Mouse (Mus musculus): ENCODE results near the gene Duox1.

Gene Duox1

DNA sequence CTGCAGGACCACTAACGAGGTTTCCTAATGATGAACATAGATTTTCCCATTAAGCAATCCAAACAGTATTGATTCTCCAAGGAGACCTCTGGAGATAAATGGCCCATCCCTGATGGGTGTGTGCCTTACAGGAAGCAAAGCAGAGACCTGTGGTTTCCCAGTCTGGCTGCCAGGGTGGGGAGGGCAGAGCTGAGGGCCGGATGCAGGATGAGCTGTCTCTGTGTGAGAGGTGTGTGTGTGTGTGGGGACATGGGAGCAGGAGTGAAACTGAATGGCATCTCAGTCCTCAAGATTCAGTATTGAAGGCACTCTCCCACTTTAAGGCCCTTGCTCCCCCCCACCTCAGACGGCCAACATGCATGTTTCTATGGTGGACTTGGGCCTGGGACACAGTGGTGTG is 40.7 kb downstream of the Duox1 start:
- DNase-seq = peak; percentile 21 to 32

- peak in 1 of 2 experiments; percentile 13 for DNase-seq
These were observed 44.8 kb downstream of the Duox1 start for GRCm38 (mm10) chr2:122360310-122360709.

- DNase-seq = peak in 1 of 2 experiments; percentile 15
These were observed 45.7 kb downstream of the Duox1 start for GRCm38 (mm10) chr2:122361181-122361580.

- peak; percentile 54 to 66 for DNase-seq
These were observed 46.6 kb downstream of the Duox1 start for GRCm38 (mm10) chr2:122361868-122362621.

DNA sequence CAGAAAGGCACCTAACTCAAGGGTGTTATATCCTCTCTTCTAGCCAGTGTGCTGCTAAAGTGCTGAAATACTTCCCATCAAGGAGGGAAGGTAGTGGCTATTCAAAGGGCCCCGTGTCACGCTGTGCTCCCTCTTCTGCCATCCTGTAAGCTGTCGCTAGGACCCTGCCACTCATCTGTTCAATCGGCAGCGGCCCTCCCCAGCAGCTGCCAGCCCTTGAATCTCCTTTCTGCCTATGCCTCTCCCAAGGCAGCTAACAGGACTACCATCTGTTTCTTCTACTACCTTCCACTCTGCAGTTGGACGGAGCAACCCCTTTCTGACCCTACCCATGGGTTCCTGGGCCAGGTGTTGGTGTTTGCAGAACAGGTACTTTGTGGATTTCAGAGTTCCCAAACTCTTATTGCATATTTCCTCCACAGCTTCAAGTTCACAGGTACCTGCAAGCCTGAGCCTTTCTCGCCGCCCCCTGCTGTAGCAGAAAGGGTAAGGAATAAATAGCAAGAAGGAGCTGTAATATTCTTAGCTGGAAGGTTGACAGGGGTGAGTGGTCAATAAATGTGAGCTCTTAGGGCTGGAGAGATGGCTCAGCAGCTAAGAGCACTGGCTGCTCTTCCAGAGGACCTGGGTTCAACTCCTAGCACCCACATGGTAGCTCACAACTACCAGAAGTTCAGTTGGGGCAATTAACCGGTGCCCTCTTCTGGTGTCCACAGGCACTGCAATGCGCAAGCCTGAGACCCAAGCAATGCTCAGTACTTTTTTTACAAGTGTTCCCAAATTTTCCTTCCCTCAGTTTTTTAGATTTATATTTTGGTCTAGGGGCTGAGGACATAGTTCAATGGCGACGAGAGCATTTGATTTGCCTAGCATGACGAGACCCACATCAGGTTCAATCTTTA is 47.4 kb downstream of the Duox1 start:
- peak; percentile 29 to 35 for DNase-seq

GRCm38 (mm10) chr2:122364352-122364944 is 49.0 kb downstream of the Duox1 start:
- DNase-seq = no peak

DNA sequence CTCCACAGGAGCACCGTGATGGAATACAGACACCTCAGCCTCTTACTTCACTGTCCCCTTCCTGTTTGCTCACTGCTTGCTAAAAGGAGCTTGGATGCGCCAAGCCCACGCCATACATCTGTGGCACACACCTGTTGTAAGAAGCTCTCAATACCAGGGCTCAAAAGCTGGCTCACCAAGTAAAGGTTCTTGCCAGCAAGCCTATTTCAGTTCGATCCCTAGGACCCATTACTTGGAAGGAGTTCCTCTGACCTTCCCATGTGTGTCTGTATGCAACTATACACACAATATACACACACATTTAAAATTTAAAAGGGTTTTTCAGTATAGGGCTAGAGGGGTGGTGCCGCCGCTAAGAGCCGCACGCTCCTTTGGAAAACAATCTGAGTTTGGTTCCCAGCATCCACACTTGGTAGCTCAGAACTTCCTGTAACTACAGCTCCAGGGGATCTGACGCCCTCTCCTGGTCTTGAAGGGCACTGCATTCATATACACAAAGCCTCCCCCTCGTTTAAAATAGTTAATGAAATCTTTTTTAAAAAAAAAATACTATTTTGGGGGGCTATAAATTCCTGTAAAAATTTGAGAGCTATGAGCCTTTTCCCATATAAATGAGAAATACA is 49.9 kb downstream of the Duox1 start:
- peak in 1 of 2 experiments; percentile 50 for DNase-seq

DNA sequence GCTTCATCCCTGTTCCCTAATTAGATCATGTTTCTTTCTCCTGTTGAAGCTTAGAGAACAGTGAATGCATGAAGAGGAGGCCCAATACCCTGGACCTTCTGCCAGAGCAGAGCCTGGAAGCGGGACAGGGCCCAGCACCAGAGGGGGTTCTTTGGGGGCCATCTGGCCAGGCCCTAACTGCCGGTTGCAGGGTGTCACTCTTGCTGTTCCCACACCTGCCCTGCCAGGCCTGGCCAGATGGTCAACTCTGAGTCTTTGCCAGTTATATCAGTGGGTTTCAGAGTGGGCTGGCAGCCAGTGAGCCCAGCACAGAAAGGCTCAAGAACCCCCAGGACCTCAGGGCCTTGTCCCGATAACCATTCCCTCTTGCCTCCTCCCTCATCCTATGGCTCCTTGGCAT is 50.6 kb downstream of the Duox1 start:
- DNase-seq = peak; percentile 96 to 97

GRCm38 (mm10) chr2:122366706-122367105 is 51.2 kb downstream of the Duox1 start:
- DNase-seq = peak; percentile 70 to 73

DNA sequence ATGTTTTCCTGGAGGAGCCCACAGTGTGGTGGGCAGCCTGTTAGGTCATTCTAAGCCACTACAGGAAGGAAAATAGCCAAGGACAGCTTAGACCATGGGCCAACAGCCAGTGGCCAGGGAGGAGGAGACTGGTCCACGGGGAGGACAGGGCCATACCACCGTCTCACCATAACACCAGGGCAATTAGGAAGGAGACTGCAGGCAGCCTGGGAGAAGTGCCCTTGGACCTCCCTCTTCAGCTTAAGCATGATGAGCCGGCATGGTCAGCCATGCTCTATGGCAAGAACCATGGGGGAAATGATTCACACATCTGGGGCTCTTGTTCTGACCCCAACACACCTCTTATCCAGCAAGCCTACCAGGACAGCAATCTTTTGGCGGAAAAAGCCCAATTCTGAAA is 51.7 kb downstream of the Duox1 start:
- DNase-seq = peak; percentile 73 to 75

DNA sequence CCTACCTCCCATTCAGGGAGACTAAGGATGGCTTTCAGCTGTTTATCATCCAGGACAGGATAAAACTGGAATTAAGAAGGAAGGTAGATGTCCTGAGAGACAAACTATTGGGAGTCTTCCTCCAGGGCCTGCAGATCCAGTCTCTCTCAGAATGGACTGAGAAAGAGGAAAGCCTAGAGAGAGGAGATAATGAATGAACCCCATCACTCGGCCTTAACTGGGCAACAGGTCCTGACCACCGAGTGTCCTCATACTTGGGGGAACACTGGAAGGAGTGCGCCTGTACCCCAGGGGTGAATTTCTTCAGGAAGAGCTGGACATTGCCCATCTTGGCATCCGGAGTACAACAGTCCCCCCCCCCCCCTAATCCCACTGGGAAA is 52.2 kb downstream of the Duox1 start:
- DNase-seq = peak in 1 of 2 experiments; percentile 39

DNA sequence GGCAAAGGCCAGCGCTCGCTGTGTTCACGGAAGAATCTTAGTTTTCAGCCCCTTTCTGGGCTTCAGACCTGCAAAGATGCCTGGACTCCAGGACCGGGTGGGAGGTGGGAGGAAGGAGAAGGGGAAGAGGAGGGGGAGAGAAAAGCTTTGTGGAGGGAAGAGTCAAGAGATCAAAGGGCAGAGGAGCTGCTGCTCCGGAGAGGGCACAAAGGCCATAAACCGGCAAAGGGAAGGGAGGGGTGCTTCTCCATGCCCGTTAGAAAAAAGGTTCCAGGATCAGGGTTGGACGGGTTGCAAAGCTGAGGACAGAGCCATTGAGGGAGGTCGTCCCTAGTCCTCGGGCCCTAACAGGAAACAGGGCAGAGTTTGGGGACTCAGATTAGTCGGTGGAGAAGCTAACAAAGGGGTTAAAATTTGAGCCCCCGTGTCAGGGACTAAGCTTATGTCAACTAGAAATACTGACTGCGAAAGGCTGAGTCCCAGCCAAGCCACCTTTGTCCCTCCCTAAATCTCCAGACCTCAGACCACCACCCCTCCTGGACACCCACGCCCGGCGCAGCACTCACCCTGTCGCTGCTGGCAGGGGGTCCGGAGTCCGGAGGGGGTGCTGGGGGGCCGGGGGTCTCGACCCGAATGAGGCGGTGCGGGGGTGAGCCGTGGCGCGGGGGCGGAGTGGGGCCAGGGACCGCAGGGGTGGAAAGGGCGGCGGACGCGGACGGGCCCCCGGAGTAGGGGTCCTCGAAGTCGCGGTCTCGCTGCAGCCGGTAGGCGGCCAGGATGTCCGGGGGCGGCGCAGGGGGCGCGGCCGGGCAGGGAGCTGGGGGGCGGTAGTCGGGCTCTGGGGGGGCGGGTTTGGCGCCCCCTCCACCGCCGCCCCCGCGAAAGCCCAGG is 52.9 kb downstream of the Duox1 start:
- peak; percentile 37 to 57 for DNase-seq

DNA sequence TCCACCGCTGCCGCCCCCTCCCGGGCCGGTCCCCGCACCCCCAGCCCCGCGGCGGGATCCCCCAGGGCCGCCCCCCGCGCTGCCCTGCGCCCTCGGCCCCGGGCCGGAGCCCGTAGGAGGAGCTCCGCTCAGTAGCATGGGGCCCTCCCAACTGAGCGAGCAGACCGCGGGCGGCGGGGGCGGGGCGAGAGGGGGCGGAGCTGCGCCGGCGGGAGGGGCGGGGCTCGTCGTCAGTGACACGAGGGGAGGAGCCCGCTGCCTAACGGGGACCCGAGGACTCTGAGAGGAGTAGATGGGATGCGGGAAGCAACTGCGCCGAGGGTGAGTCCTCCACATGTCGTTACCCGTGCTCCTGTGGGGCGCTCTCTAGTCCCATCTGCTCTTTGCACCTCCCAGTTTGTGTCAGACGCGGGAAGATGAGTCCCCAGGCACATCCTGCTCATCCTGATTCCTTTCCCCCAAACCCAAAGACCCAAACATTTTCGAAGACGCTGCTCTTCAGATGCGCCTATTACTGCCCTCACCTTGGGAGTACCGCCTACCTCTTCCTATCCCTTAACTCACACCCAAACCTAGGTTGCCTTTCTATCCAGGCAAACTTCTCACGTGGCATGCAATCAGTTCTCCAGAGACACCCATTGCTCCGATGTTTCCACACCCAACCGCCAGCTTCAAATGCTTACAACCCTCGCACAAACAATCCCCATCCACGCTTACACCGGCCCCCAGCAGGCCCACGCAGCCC is 53.7 kb downstream of the Duox1 start, which contains the start of gene Shf:
Gene Shf, minus strand, starts transcription at position 168 of the 745 bp plus-strand sequence.
- DNase-seq = peak; percentile 90 to 96

DNA sequence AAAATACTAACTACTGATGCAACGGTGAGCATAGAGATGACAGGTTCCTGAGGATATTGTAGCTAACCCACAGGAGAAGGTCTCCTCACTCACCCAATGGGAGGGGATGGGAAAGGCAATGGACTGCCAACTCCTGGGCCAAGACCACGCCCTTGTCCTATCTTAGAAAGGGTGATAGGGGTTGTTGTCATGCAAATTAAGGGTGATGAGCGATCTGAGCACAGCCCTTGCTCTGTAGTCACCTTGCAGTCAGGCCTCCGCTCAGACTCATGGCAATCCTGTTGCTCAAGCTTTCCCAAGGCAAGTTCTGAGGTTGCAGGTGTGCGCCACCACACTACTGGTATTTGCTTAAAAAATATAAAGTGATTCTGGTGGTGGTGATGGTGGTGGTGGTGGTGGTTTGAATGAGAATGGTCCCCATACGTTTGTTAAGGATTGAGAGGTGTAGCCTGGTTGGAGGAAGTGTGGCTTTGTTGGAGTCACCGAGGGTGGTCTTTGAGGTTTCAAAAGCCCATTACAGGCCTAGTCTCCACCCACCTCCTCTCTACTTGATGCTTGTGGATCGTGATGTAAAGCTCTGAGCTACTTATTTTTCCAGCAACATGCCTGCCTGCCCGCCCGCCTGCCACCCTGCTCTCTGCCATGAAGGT is 54.8 kb downstream of the Duox1 start:
- no peak for DNase-seq

DNA sequence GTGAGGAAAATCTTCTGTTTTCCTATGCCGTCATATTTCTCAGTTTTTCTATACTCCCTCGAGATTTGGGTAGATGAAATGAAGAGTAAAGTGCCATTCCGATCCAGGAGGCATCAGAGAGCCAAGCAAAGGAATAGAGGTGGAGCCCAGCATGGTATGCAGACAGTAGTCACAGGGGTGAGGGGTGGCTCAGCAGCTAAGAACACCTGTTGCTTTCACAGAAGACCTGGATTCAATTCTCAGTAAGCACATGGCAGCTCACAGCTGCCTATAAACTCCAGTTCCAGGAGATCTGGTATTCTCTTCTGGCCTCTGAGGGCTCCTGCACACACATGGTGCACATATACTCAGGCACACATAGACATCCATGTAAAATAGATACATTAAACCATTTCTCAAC is 56.6 kb downstream of the Duox1 start:
- DNase-seq = no peak

GRCm38 (mm10) chr2:122372541-122372940 is 57.1 kb downstream of the Duox1 start:
- DNase-seq = no peak

GRCm38 (mm10) chr2:122374012-122374411 is 58.5 kb downstream of the Duox1 start:
- no peak for DNase-seq

DNA sequence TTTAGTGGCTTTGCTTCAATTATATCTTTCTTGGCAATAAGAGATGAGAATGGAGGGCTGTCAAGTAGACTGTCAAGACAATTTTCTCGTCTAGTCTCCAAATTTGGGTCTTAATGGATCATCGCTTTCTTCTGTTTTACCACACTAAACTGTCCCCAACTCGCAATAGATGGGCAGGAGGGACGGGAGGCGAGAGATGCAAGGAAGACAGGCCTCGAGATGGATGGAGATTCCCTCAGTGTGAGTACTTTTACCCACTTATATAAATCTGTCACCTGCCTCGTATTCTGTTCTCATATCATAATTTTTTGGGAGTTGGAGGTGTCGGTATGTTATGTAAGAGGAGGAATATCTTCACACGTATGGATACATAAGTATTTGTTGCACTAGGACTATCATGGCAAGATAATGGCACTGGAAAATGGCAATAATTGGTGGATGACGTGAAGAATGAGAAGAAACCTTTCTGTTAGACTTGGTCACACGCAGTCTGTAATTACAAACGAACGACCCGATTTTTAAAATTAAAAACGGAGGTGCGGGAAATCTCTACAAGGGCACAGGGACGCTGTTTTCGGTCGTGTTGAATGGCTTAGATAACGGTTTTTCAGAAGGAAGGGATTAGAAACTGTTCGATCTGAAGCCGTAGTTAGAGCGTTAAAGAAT is 59.3 kb downstream of the Duox1 start:
- DNase-seq = peak in 1 of 2 experiments; percentile 51

- DNase-seq = peak; percentile 95 to 99
These were observed 60.0 kb downstream of the Duox1 start for GRCm38 (mm10) chr2:122375391-122375991.
